Mouse (Mus musculus) heart, adult 9 months (tissue): Measurements from ENCODE around the gene Olfr1310.
"Not testable (repeated sequence)": the region's sequence is repeated elsewhere in the genome, so short reads cannot be mapped to it uniquely, and the experiment has no call there.

Experiments
- DNase-seq, 2 experiments: peaks; one replicate each; pipeline ENCODE4 v3.0.0; 2022; ENCODE audit warnings: low spot score in 2 of 2

Gene Olfr1310

DNA sequence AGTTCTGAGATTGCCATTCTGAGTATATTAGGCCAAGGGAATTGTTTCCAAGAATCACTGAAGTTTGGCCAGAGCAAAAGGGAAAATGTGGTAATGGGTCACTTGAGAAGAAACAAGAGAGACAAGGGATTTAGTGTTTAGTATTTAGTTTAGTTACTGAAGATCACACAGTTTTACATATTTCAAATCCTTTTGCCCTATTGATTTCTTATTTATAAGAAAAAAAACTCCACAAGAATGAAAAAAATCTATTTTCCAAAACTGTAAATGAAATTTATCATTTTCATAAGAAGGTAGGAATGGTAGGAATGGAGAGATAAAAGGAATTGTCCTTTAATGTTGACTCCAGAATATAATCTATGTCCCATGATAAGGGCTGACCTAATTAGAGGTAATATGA lies at the start of gene Olfr1310:
Gene Olfr1310 (minus strand): TSS at position 101 of the 400 bp plus-strand sequence.
- no peak for DNase-seq

DNA sequence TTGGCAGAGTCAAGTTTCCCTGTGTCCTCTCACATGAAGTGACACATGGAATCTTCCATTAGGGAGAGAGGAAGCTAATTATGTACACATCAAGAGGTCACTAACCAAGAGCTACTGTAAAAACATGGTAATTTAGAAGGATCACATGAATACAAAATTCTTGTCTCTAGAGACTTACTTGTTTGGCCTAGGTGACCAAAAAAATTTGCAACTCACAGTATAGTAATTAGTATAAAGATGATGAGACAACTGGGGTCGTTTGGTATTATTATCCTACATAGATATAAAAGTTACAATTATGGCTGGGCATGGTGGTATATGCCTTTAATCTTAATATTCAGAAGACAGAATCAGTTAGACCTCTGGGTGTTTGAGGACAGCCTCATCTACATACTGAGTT lies 37.6 kb upstream of the Olfr1310 start, which contains the start of gene Olfr1312:
Gene Olfr1312 (minus strand): TSS at position 101 of the 400 bp plus-strand sequence.
- DNase-seq, result no peak

DNA sequence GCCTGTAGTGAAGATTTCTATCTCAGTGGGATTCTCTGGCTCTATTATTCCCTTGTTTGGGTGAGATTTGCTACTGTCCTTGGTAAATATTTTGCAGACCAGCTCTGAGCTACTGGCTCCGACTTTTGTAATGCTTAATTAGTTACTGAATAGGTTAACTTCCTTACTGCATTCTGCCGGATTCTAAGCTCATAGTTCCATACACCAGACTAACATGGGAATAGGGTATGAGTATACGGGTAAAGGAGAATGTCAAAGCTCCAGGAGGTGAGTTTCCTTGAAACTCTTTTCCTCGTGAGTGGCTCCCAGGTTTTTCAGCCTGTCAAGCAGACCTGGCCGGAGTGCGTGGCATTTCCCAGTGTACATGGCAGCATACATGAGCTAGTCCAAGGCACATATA lies 14.5 kb upstream of the Olfr1310 start:
- not testable (repeated sequence) for DNase-seq

DNA sequence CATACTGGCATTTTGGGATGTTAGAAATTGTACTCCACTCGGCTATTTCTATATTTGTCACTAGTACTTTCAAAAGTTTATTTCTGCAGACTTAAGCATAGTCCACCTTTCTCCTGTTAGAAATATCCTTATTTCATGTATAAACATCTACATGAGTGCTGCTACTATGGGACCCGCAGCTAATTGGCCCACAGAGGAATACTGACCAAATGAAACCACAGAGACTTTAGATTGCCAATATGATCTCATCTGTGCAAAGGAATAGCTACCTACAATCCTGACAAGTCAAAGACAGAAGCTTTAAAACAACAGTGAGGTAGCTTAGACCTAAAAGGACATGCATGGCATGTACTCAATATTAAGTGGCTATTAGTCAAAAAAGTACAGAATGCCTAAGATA lies 11.8 kb upstream of the Olfr1310 start, which contains the start of gene Olfr1311:
Gene Olfr1311 (minus strand): TSS at position 101 of the 400 bp plus-strand sequence.
- DNase-seq, result no peak

DNA sequence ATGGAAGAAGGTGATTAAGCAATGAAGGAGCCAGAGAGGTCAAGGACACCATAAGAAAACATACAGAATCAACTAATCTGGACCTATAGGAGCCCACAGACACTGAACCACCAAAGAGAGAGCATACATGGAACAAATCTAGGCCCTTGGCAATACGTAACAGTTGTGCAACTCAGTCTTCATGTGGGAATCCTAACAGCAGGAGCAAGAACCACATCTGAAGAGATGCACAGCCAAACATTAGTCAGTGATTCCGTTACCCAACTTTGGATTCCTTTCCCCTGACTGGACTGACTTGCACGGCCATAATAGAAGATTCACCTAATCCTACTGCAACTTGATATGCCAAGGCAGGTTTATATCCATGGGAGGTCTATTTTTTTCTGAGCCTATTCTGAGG lies 2.4 kb upstream of the Olfr1310 start:
- no peak for DNase-seq

DNA sequence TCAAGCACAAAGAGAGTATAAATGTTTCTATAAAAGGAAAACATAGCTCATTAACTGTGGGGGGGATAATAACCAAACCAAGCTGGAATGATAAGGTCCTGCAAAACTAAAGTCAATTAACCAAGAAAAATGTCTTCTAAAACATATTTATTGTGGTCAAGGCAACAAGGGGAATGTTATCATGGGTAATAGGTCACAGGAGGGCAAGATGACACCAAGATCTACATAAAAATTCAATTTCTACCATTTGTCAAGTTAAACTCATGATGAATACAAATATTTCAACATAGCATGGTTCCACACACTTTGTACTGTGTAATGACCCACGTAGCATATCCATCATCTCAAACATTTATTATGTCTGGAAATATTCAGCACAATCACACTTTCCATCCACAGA lies 22.3 kb downstream of the Olfr1310 start, which contains the start of gene Olfr1309:
Gene Olfr1309 (minus strand): TSS at position 101 of the 400 bp plus-strand sequence.
- no peak for DNase-seq

DNA sequence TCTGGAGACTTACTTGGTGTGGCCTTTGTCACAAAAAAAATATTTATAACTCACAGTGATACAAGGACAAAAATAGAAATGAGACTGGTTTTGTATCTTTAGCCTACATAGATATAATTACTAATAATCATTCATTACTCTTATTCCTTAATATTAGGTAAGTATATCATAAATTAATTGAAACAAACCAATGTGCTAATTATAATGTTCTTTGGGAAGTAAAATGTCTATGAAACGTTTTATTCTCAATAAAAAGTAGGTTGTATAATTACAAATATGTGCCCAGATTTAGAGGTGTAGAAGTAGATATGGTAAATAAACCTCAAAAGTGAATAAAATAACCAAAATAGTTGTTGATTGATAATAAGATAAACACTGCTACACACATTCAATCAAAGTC lies 47.7 kb downstream of the Olfr1310 start, which contains the start of gene Olfr1308:
Gene Olfr1308 (minus strand): TSS at position 101 of the 400 bp plus-strand sequence.
- DNase-seq, result no peak
